Mouse (Mus musculus) heart, embryonic 13.5 days (tissue): ENCODE data around the gene Nptx2. TPM values are rescaled to one million over a fixed set of nuclear protein-coding genes. Genes with fewer than 3 reads are reported as not detected.

Experiments used
- ATAC-seq: fragments of 200-750 bp; cut with Nextera tagmentation; 2 replicates; pipeline ENCODE4 v1.8.0; 2017; ENCODE audit warnings: moderate TSS enrichment; ENCODE audit not compliant: insufficient number of reproducible peaks, low FRiP score, low TSS enrichment; ENCODE audit errors: extremely low read depth
- H3K27ac ChIP-seq: fragments of 300-500 bp; sonication (generic); replicated peaks from 2 replicates; pipeline ENCODE4 v1.5.1; 2015; ENCODE audit warnings: moderate library complexity, mild to moderate bottlenecking, inconsistent platforms
- H3K27me3 ChIP-seq: fragments of 300-500 bp; sonication (generic); replicated peaks from 2 replicates; pipeline ENCODE4 v1.6.1; 2015; ENCODE audit warnings: mild to moderate bottlenecking, inconsistent platforms
- H3K36me3 ChIP-seq: fragments of 300-500 bp; sonication (generic); 2 replicates; pipeline ENCODE4 v1.6.1; 2015; ENCODE audit warnings: mild to moderate bottlenecking, inconsistent platforms
- H3K4me1 ChIP-seq: fragments of 300-500 bp; sonication (generic); 2 replicates; pipeline ENCODE4 v1.6.1; 2015; ENCODE audit warnings: inconsistent platforms
- H3K4me2 ChIP-seq: fragments of 300-500 bp; sonication (generic); 2 replicates; pipeline ENCODE4 v1.6.1; 2015; ENCODE audit warnings: inconsistent platforms, mild to moderate bottlenecking, moderate library complexity
- H3K4me3 ChIP-seq: fragments of 300-500 bp; sonication (generic); 2 replicates; pipeline ENCODE4 v1.5.1; 2015; ENCODE audit warnings: moderate library complexity, mild to moderate bottlenecking, inconsistent platforms
- H3K9ac ChIP-seq: fragments of 300-500 bp; sonication (generic); 2 replicates; pipeline ENCODE4 v1.6.1; 2015; ENCODE audit warnings: inconsistent platforms, mild to moderate bottlenecking, moderate library complexity
- H3K9me3 ChIP-seq: fragments of 300-500 bp; sonication (generic); 2 replicates; pipeline ENCODE4 v1.6.1; 2016; ENCODE audit warnings: inconsistent platforms
- WGBS: fragments of 180-500 bp; shearing (Covaris S2); methylation state at CpG from one replicate; pipeline ENCODE4 v1.1.7; 2015; ENCODE audit warnings: mixed read lengths; 5-methylcytosine and 5-hydroxymethylcytosine counted together
- polyA plus RNA-seq: library from polyadenylated mRNA; unstranded; fragments of >200 nt; fragmentation: Nextera tagmentation; extraction: Ambion mirVana; gene quantifications from 2 replicates; pipeline ENCODE4 v1.2.1, GENCODE M21; 2015

Nptx2 gene
- polyA plus RNA-seq, 1 experiment from 2014 or later, result 0.09 TPM

DNA sequence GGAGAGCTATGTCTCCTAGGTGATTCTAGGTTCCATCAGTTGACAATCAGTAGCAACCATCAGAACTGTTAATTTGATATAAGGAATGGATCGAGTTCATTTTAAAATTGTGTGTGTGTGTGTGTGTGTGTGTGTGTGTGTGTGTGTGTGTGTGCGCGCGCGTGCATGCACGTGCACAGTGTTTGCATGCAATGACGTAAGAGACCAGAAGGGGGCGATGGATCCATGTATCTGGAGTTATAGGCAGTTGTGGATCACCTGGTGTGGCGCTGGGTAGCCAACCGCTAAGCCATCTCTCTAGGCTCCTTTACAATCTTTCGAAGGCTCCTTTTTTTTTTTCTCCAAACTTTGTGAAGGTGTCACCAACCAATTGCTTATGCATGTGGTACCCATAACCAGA is 16.6 kb upstream of the Nptx2 start:
- no peak overlapping the region for H3K27ac ChIP-seq
- H3K9ac ChIP-seq, result no peak overlapping the region
- H3K36me3 ChIP-seq, result no peaks in the 10 kb centered on the region
- 0 out of 2 replicates have a peak, but pooled peaks cover 2% of the 10 kb centered on the region for H3K9me3 ChIP-seq
- H3K4me3 ChIP-seq, result no peak overlapping the region
- no peak for ATAC-seq
- H3K27me3 ChIP-seq, result no peaks in the 10 kb centered on the region
- H3K4me1 ChIP-seq, result no peaks in the 10 kb centered on the region
- no peak overlapping the region for H3K4me2 ChIP-seq
- WGBS, result 88% methylated on average over 11 of the region's 11 CpGs

DNA sequence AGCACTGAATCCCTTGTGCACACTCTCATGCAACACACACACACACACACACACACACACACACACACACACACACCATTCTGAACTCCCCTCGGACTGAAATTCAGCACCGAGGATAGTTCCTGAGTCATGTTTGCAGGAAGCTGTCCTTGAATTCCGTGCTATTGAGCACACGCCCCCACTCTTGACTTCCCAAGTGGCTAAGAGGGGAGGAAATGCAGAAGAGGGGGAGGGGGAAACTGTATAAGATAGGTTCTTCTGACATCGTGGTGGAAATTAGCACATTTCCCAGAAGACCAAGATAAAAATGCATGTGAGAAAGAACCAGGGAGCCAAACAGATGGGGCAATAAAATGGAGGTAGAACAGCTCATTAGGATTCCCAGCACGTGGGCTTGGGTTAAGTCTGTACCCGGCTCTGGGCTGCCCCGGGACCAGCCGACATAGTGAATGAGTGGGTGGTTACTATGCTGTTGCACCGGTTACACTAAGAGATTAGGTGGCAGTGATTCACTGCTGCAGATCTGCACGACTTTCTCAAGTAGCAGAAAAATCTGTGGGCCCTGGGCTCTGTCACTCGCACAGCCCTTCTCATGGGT is 2.9 kb upstream of the Nptx2 start:
- H3K27me3 ChIP-seq, result peaks cover 52% of the 10 kb centered on the region
- H3K36me3 ChIP-seq, result no peaks in the 10 kb centered on the region
- H3K4me3 ChIP-seq, result no peak overlapping the region
- 15% methylated on average over 12 of the region's 12 CpGs for WGBS
- H3K4me2 ChIP-seq, result no peak overlapping the region
- H3K4me1 ChIP-seq, result peaks cover 13% of the 10 kb centered on the region; the same call in 1 of the 2 replicates
- H3K9me3 ChIP-seq, result no peaks in the 10 kb centered on the region
- no peak overlapping the region for H3K27ac ChIP-seq
- H3K9ac ChIP-seq, result no peak overlapping the region
- ATAC-seq, result no peak

DNA sequence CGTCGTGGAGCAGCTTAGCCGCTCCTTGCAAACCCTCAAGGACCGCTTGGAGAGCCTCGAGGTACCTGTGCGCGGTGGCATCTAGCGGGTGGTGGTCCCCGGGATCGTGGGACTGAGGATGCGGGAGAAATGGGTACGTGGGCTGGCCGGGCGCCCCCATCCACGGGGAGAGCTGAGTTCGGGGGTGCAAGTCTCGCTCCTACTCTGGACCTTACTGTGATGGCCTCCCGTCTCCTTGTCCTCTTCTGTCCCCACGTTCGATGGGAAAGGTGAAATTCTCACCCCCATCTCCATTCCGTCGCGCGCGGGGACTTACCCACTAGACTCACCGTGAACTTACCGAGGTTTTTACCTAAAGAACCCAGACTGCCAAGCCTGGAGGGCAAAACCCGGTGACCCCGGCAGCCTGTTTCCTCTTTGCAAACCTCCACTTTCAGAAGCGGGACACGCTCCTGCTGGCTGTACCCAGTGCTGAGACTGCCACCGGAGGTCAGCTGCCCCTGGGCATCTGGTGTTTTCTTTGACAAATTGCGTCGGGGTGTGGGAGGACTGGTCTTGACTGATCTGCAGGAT is 807 bp downstream of the Nptx2 start:
- Histone ChIP-seq H3K9ac (peak overlapping the region; percentile 56; the same call in 1 of the 2 replicates), H3K4me3 (peak overlapping the region; percentile 47), H3K27ac (no peak overlapping the region), H3K27me3 (peaks cover 88% of the 10 kb centered on the region), H3K4me1 (peaks cover 16% of the 10 kb centered on the region; the same call in 1 of the 2 replicates), H3K9me3 (no peaks in the 10 kb centered on the region), H3K4me2 (peak overlapping the region; percentile 70), H3K36me3 (no peaks in the 10 kb centered on the region)
- ATAC-seq, result no peak
- WGBS, result 3% methylated on average over 34 of the region's 34 CpGs

DNA sequence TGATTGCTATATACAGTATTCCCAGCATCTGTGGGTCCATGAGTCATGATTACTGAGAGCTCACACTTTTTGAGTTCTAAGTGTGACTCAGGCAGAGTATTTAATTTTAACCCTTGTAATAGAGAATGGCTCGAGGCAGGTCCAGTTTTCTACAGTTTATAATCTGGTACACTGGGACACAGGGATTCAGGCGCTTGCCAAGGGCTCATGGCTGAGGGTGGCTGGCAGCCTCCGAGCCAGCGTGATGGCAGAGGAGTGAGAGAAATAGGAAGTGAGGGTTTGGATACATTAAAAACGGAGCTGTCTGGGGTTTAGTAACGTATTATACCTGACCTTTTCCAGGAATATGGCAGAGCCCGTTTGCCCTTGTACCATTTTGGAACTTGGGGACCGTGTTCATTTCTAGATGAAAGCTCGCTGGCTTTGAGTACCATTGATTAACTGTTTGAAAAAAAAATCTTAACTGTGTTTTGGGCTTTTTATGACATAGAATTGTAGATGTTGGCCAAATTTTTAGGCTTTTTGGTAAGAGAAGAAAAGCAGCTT is 1.7 kb downstream of the Nptx2 start:
- Histone ChIP-seq H3K36me3 (no peaks in the 10 kb centered on the region), H3K9ac (no peak overlapping the region), H3K27ac (no peak overlapping the region), H3K4me3 (peak overlapping the region; percentile 36), H3K27me3 (peaks cover 88% of the 10 kb centered on the region), H3K4me2 (peak overlapping the region; percentile 65), H3K4me1 (peaks cover 16% of the 10 kb centered on the region; the same call in 1 of the 2 replicates), H3K9me3 (no peaks in the 10 kb centered on the region)
- WGBS, result 17% methylated on average over 9 of the region's 9 CpGs
- no peak for ATAC-seq

DNA sequence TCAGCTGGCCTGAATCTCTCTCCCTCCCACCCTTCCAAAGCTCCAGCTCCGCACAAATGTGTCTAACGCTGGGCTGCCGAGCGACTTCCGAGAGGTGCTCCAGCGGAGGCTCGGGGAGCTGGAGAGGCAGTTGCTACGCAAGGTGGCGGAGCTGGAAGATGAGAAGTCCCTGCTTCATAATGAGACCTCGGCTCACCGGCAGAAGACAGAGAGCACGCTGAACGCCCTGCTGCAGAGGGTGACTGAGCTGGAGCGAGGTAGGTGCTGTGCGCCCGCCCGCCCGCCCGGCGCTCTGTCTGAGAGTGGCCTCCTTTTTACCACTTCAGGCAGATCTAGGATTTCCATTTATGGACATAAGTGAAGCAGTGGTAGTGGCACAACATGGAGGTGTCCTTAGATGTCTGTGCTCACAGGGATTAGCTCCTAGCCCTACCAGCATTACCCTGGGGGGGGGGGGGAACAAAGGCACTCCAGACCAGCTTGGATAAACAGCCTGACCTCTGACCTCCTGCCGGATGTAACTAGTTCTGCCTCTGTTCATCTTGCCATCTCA is 2.5 kb downstream of the Nptx2 start:
- peak overlapping the region; percentile 65 for H3K4me2 ChIP-seq
- H3K36me3 ChIP-seq, result no peaks in the 10 kb centered on the region
- H3K27ac ChIP-seq, result no peak overlapping the region
- peaks cover 83% of the 10 kb centered on the region for H3K27me3 ChIP-seq
- peaks cover 16% of the 10 kb centered on the region; the same call in 1 of the 2 replicates for H3K4me1 ChIP-seq
- no peak for ATAC-seq
- H3K9ac ChIP-seq, result no peak overlapping the region
- H3K9me3 ChIP-seq, result no peaks in the 10 kb centered on the region
- H3K4me3 ChIP-seq, result peak overlapping the region; percentile 36
- 7% methylated on average over 21 of the region's 21 CpGs for WGBS

DNA sequence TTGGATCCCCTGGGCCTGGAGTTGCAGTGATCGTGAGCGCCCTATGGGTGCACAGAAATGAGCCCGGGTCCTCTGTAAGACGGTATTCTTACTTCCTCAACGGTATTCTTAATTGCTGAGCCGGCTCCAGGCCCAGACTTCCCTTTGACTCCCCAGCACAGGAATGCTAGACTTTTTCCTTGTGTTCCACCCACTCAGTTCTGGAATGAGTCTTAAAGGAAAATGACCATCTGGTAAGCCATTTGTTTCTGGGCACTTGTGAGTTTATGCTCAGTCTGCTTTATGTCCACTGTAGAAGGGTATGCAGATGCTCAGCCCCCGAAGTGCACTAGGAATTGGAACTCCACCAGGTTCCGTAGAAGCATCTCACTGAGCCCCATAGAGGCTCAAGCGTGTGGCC is 4.3 kb downstream of the Nptx2 start:
- Histone ChIP-seq H3K27ac (no peak overlapping the region), H3K4me3 (no peak overlapping the region), H3K4me1 (peaks cover 16% of the 10 kb centered on the region; the same call in 1 of the 2 replicates), H3K36me3 (no peaks in the 10 kb centered on the region), H3K27me3 (peaks cover 65% of the 10 kb centered on the region), H3K9ac (no peak overlapping the region), H3K9me3 (no peaks in the 10 kb centered on the region), H3K4me2 (no peak overlapping the region)
- ATAC-seq, result no peak
- 77% methylated on average over 9 of the region's 9 CpGs for WGBS

DNA sequence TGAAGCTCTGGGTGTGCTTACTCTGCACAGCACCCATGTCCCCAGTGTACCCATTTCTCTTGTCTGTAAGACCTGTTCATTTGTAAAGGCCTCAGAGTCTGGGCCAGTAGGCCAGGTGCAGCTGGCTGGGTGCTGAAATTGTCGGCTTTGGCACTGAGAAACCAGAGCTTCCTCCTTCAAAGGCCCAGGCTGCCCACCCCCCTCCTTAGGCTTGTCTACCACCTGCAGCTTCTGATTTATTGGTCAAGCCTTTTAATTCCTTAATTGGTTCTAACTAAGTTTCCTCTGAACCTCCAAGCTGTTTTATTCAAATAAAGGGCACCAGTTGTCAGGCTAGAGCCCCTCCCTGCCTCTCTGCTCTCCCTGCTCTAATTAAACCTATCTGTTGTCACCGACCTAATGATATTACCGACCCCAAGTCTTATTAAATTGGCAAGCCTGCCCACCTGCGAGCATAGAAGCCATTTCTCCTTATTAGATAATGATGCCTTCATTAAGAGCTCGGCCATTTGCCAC is 5.0 kb downstream of the Nptx2 start:
- Histone ChIP-seq H3K4me2 (no peak overlapping the region), H3K4me1 (peaks cover 11% of the 10 kb centered on the region; the same call in 1 of the 2 replicates), H3K4me3 (no peak overlapping the region), H3K9me3 (no peaks in the 10 kb centered on the region), H3K36me3 (no peaks in the 10 kb centered on the region), H3K27ac (no peak overlapping the region), H3K9ac (no peak overlapping the region), H3K27me3 (peaks cover 58% of the 10 kb centered on the region)
- ATAC-seq, result no peak
- 56% methylated on average over 5 of the region's 5 CpGs for whole genome bisulfite sequencing

DNA sequence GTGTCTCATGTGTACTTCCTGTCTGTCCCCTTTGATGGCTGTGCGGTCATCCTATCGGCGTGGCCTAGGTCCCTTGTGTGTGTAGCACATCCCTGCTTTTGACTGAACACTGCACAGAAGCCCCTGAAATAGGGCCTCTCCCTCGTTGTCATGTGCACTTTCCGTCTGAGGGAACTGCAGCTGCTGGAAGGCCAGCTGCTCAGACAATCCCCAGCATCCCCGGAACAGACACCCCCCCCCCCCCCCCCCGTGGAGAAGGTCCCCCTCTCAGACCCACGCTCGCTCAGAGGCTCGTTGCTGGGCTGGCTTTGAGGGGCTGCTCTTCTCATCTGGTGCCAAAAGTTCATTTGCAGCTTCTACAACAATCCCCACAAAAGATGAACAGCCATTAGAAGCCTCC is 11.0 kb downstream of the Nptx2 start:
- Histone ChIP-seq H3K36me3 (no peaks in the 10 kb centered on the region), H3K4me1 (no peaks in the 10 kb centered on the region), H3K27me3 (no peaks in the 10 kb centered on the region; the same call in 1 of the 2 replicates), H3K27ac (no peak overlapping the region), H3K4me2 (no peak overlapping the region), H3K4me3 (no peak overlapping the region), H3K9ac (no peak overlapping the region), H3K9me3 (no peaks in the 10 kb centered on the region)
- WGBS, result 48% methylated on average over 10 of the region's 10 CpGs
- no peak for ATAC-seq

DNA sequence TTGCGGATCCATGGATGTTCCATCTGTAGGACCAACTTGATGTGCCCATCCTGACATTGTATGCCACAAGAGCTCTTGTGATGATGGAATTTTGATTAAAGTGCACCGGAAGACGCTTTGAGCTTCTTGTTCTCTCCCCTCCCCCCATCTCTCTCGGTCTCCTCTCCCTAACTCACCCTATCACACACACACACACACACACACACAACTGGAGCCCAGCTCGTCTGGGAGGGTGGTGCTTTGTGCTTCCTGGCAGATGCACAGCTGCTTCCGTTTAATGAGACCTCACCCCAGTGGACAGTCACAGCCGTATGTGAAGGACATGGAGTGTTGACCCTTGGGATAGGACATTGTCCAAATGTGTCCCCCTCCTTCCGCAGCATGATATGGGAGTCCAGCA is 11.7 kb downstream of the Nptx2 start:
- no peak overlapping the region for H3K4me2 ChIP-seq
- H3K27me3 ChIP-seq, result no peaks in the 10 kb centered on the region
- H3K4me1 ChIP-seq, result no peaks in the 10 kb centered on the region
- ATAC-seq, result no peak
- H3K36me3 ChIP-seq, result no peaks in the 10 kb centered on the region
- 65% methylated on average over 8 of the region's 8 CpGs for WGBS
- H3K9me3 ChIP-seq, result no peaks in the 10 kb centered on the region
- H3K4me3 ChIP-seq, result no peak overlapping the region
- no peak overlapping the region for H3K9ac ChIP-seq
- no peak overlapping the region for H3K27ac ChIP-seq

DNA sequence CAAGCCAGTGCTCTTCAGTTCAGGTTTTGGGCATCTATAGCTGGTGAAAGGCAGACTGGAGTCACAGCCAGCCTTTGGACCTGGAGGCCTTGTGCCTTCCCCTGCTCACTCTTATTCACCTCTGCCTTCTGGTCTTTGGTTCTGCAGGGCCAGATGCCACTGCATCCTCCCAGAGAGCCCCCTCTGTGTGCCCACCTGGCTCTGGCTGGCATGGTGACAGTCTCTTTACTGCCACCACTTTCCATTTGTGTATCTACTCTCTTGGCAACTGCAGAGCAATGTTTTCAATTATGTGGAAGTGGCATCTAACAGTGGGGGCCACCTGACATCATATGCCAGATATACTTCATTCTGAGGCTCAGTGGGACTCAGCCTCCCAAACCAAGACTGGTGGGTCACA is 12.8 kb downstream of the Nptx2 start:
- Histone ChIP-seq H3K9ac (no peak overlapping the region), H3K4me1 (no peaks in the 10 kb centered on the region), H3K4me3 (no peak overlapping the region), H3K36me3 (no peaks in the 10 kb centered on the region), H3K27me3 (no peaks in the 10 kb centered on the region), H3K27ac (no peak overlapping the region), H3K4me2 (no peak overlapping the region), H3K9me3 (no peaks in the 10 kb centered on the region)
- ATAC-seq, result no peak

DNA sequence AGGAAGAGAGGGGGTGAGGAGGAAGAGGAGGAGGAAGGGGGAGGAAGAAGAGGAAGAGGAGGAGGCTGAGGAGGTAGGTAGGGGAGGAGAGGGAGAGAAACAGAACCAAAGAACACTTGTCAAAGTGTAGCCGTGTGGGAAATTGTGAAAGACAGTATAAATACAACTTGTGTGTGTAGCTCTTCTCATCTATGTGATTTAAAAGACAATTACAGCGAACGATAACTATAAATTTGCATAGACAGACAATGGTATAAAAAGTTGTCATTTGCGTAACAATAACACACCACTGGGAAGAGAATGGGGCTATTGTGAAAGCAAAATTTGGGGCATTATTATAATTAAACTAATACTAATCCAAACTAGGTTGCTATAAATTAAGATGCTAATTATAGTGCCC is 20.0 kb downstream of the Nptx2 start:
- no peak overlapping the region for H3K4me3 ChIP-seq
- H3K27ac ChIP-seq, result no peak overlapping the region
- 75% methylated on average over 4 of the region's 4 CpGs for WGBS
- no peak overlapping the region for H3K9ac ChIP-seq
- no peaks in the 10 kb centered on the region for H3K36me3 ChIP-seq
- no peaks in the 10 kb centered on the region for H3K27me3 ChIP-seq
- H3K4me1 ChIP-seq, result no peaks in the 10 kb centered on the region
- H3K4me2 ChIP-seq, result no peak overlapping the region
- no peaks in the 10 kb centered on the region for H3K9me3 ChIP-seq
- ATAC-seq, result no peak
